ENCODE assay signal across 8 mouse cellular contexts in genomic region chr6:66466757-66467156, GRCm38 (mm10).
A peak's percentile ranks its signal among the peaks of the same experiment; 100 is the strongest.
DNase-seq lines count a peak whose midpoint lies in the region; ATAC-seq lines count a peak whose summit lies in the region.

No protein-coding gene starts in this region.

- peak; percentile 62; the same call in 1 of the 2 replicates for ATAC-seq in frontal cortex, adult (ENCODE audit: low TSS enrichment)
- ATAC-seq in erythroblast, adult 5-6 weeks (replicated peaks; ENCODE audit: low FRiP score, poor library complexity, severe bottlenecking): no peak

- DNase-seq in frontal cortex, postnatal 10 days (ENCODE audit: low spot score in 2 of 2): no peak
- peak; percentile 22 for DNase-seq in lung, postnatal 36 days
- no peak for DNase-seq in lung, adult 18-20 months
- peak; percentile 16 for DNase-seq in c-Kit-positive CD71-positive TER-119-positive erythroid progenitor cells, embryonic 14.5 days (ENCODE audit: low spot score)
- DNase-seq in retina, postnatal 7 days (ENCODE audit: low read depth, low spot score): peak; percentile 11
- no peak for DNase-seq in urinary bladder, adult 18-20 months (ENCODE audit: low spot score in 2 of 2)

Comparison
In these comparisons a context has a peak if more than half of its experiments do, and no peak if none do; other contexts are left out.
1. DNase-seq: peak in lung, postnatal 36 days (single experiment), c-Kit-positive CD71-positive TER-119-positive erythroid progenitor cells, embryonic 14.5 days (single experiment) and retina, postnatal 7 days (single experiment); none in frontal cortex, postnatal 10 days (0 of 2), lung, adult 18-20 months (0 of 2) and urinary bladder, adult 18-20 months (0 of 2).